Mouse (Mus musculus) layer of hippocampus, postnatal 10 days (tissue): ENCODE measurements at regions not wholly inside any gene's neighbourhood (a gene's known extent, or its start where the extent isn't known, plus 50 kb on each side); places are given as distances from the start of the nearest gene placed in this dataset.
"Not testable (repeated sequence)": the region's sequence is repeated elsewhere in the genome, so short reads cannot be mapped to it uniquely, and the experiment has no call there.

Experiments
- DNase-seq, 2 experiments: peaks; one replicate each; pipeline ENCODE4 v3.0.0; 2021; ENCODE audit warnings: low spot score in 2 of 2

DNA sequence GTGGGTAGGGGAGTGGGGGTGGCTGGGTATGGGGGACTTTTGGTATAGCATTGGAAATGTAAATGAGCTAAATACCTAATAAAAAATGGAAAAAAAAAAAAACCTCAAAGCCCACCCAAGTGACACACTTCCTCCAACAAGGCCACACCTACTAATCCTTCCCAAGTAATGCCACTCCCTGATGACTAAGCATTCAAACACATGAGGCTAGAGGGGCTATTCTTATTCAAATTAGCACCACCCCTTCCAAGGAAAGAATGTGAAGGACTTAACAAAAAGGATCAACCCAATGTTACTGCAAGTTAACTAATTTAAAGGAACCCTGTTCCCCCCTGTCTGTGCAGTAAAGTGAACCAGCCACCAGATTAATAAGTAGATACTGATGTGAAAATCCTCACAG, 53.7 kb upstream of the Spata13 start:
- not testable (repeated sequence) for DNase-seq
